Mouse (Mus musculus): ENCODE data around the gene Mylk4. TPM values are rescaled to one million over a fixed set of nuclear protein-coding genes. Genes with fewer than 3 reads are reported as not detected.

The Mylk4 gene
- polyA plus RNA-seq (2012; rRNA removed) (0.01 TPM in 1 of 2 replicates, not detected in the other), polyA plus RNA-seq (2014; fragmentation: Nextera tagmentation; extraction: Ambion mirVana) (0.08 TPM in 1 of 2 replicates, not detected in the other)

DNA sequence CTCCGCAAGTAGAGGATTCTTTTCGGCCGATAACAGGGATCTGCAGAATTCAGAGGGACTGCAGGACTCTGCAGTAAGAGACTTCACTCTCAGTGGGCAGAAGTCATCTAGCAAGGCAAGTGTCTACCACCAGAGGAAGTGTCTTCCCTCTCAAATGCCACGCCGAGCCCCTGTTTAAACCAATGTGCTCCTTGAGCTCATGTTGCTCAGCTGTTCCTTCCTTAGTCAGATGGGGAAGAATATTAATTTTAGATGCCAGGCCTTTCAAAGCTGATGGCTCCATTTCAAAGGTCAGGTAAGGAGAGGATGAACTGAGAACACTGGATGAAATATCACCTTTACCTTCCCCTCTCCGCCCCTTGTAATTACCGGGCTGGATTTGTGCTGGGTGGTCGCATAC, at the start of gene Mylk4:
Gene Mylk4, minus strand, starts transcription at position 139 of the 400 bp plus-strand sequence.
- Histone ChIP-seq H3K9ac (replicated peaks) (no peak within 1 kb of the TSS), H3K4me1 (replicated peaks; ENCODE audit: control insufficient read depth in 2 of 2, insufficient read depth in 2 of 2, low read length in 1 of 2) (no peaks in the 10 kb centered on the region), H3K27me3 (ENCODE audit: control insufficient read depth, insufficient read depth, low read length) (no peaks in the 10 kb centered on the region), H3K4me2 (ENCODE audit: low read depth) (no peak within 1 kb of the TSS), H3K27ac (no peak within 1 kb of the TSS), H3K9me3 (ENCODE audit: control insufficient read depth, low read length) (no peaks in the 10 kb centered on the region), H3K4me3 (ENCODE audit: insufficient read depth in 1 of 2, low read depth in 2 of 2, low read length in 2 of 2) (no peak within 1 kb of the TSS), H3K36me3 (replicated peaks; ENCODE audit: control insufficient read depth, insufficient read depth, low read depth) (no peaks in the 10 kb centered on the region)
- no peak for TF ChIP-seq EP300 (IDR thresholded peaks at IDR 0.05; ENCODE audit: low read depth)
- TF ChIP-seq CTCF (IDR thresholded peaks at IDR 0.05; ENCODE audit: low read depth), result no peak
- 61% methylated on average over 8 of the region's 8 CpGs for WGBS (ENCODE audit: insufficient replicate concordance)
- ATAC-seq (ENCODE audit: insufficient read depth), result no peak
- no peak for DNase-seq (ENCODE audit: low read depth in 3 of 3, low spot score in 3 of 3)

- 14% methylated on average over 6 of the region's 6 CpGs for WGBS (ENCODE audit: insufficient replicate concordance)
- no peak for DNase-seq (ENCODE audit: low read depth in 3 of 3, low spot score in 3 of 3)
- TF ChIP-seq EP300 (IDR thresholded peaks at IDR 0.05; ENCODE audit: low read depth) (no peak), CTCF (IDR thresholded peaks at IDR 0.05; ENCODE audit: low read depth) (no peak)
- H3K4me3 ChIP-seq (ENCODE audit: insufficient read depth in 1 of 2, low read depth in 2 of 2, low read length in 2 of 2), result no peak overlapping the region
- H3K27me3 ChIP-seq (ENCODE audit: control insufficient read depth, insufficient read depth, low read length), result no peaks in the 10 kb centered on the region
- peaks cover 0 to 6% of the 10 kb centered on the region in 2 experiments; a peak in 2 of 4 replicates for H3K4me1 ChIP-seq (replicated peaks; ENCODE audit: control insufficient read depth in 2 of 2, insufficient read depth in 2 of 2, low read length in 1 of 2)
- H3K9me3 ChIP-seq (ENCODE audit: control insufficient read depth, low read length), result no peaks in the 10 kb centered on the region
- H3K36me3 ChIP-seq (replicated peaks; ENCODE audit: control insufficient read depth, insufficient read depth, low read depth), result no peaks in the 10 kb centered on the region
- H3K27ac ChIP-seq, result no peak overlapping the region
- no peak overlapping the region for H3K9ac ChIP-seq (replicated peaks)
- no peak for ATAC-seq (ENCODE audit: insufficient read depth)
- no peak overlapping the region for H3K4me2 ChIP-seq (ENCODE audit: low read depth)
Observed at GRCm38 (mm10) chr13:32833237-32833636, 49.5 kb upstream of the Mylk4 start.

GRCm38 (mm10) chr13:32832776-32833175, 49.0 kb upstream of the Mylk4 start:
- Histone ChIP-seq H3K4me3 (ENCODE audit: insufficient read depth in 1 of 2, low read depth in 2 of 2, low read length in 2 of 2) (no peak overlapping the region), H3K27ac (no peak overlapping the region), H3K9me3 (ENCODE audit: control insufficient read depth, low read length) (no peaks in the 10 kb centered on the region), H3K27me3 (ENCODE audit: control insufficient read depth, insufficient read depth, low read length) (no peaks in the 10 kb centered on the region), H3K4me2 (ENCODE audit: low read depth) (no peak overlapping the region), H3K9ac (replicated peaks) (no peak overlapping the region), H3K36me3 (replicated peaks; ENCODE audit: control insufficient read depth, insufficient read depth, low read depth) (no peaks in the 10 kb centered on the region), H3K4me1 (replicated peaks; ENCODE audit: control insufficient read depth in 2 of 2, insufficient read depth in 2 of 2, low read length in 1 of 2) (peaks cover 0 to 6% of the 10 kb centered on the region in 2 experiments; a peak in 2 of 4 replicates)
- DNase-seq (ENCODE audit: low read depth in 3 of 3, low spot score in 3 of 3) (no peak), ATAC-seq (ENCODE audit: insufficient read depth) (no peak)
- TF ChIP-seq EP300 (IDR thresholded peaks at IDR 0.05; ENCODE audit: low read depth) (no peak), CTCF (IDR thresholded peaks at IDR 0.05; ENCODE audit: low read depth) (no peak)
- WGBS (ENCODE audit: insufficient replicate concordance), result 32% methylated on average over 3 of the region's 3 CpGs

DNA sequence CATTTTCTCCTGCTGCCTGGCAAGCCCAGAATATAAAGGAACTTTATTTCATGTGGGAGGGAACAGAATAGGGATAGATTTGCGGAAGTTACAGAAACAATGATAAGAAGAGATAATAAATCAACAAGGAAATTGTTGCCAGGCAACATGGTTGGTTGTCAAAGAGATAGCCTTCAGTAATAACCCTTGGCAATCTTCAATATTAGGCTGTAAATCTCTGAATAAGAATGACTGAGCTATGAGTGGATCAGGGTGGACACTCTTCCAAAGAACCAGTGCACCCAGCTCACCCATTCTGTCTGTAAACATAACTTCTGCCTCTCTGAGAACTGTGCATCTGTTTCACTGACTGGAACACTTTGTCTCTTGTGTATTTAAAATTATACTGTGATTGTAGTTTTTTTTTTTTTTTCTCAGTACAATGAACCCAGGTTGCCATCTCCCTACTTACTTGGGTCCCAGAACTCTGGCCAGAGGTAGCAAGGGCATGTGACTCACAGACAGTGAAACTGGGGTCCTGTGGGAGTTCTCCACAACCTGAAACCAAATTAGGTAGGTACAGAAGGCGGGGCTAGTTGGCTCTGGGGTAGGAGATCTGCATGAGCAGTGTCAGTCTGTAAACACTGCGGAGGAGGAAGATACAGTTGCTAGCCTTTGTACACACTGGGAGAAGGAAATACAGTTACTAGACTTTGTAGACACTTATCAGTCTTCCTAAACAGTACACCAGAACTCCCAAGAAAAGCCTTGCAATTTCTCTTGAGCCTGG, 47.9 kb upstream of the Mylk4 start:
- DNase-seq (ENCODE audit: low read depth in 3 of 3, low spot score in 3 of 3), result no peak

DNA sequence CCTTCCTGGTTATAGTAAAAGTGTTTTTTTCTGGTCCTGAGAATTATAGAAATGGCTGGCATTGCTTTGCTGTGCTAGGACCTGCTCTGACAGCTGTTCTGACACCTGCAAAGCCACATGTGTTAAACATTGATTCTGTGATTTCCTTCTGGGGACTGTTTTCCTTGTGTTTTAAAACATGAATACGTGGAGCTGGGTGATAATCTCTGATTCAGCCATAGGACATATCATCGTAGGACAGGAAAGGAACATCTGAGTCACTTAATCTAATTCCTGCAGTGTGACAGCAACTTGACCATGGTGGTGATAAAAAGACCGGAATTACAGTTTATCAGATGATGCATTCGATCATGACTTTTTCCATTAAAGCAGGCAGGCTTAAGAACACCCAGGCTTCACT, 45.1 kb upstream of the Mylk4 start:
- whole genome bisulfite sequencing (ENCODE audit: insufficient replicate concordance), result 10% methylated on average over 4 of the region's 4 CpGs
- ATAC-seq (ENCODE audit: insufficient read depth) (no peak; the same call in 1 of the 2 replicates), DNase-seq (ENCODE audit: low read depth in 3 of 3, low spot score in 3 of 3) (no peak)
- H3K4me2 ChIP-seq (ENCODE audit: low read depth), result no peak overlapping the region
- H3K36me3 ChIP-seq (replicated peaks; ENCODE audit: control insufficient read depth, insufficient read depth, low read depth), result no peaks in the 10 kb centered on the region
- H3K4me3 ChIP-seq (ENCODE audit: insufficient read depth in 1 of 2, low read depth in 2 of 2, low read length in 2 of 2), result no peak overlapping the region
- no peaks in the 10 kb centered on the region for H3K27me3 ChIP-seq (ENCODE audit: control insufficient read depth, insufficient read depth, low read length)
- no peak for TF ChIP-seq CTCF (IDR thresholded peaks at IDR 0.05; ENCODE audit: low read depth)
- TF ChIP-seq EP300 (IDR thresholded peaks at IDR 0.05; ENCODE audit: low read depth), result no peak; the same call in 1 of the 2 replicates
- no peaks in the 10 kb centered on the region for H3K9me3 ChIP-seq (ENCODE audit: control insufficient read depth, low read length)
- peaks cover 0 to 6% of the 10 kb centered on the region in 2 experiments; a peak in 2 of 4 replicates for H3K4me1 ChIP-seq (replicated peaks; ENCODE audit: control insufficient read depth in 2 of 2, insufficient read depth in 2 of 2, low read length in 1 of 2)
- no peak overlapping the region for H3K9ac ChIP-seq (replicated peaks)
- H3K27ac ChIP-seq, result no peak overlapping the region

More for the DNA sequence above, 47.9 kb upstream of the Mylk4 start:
- TF ChIP-seq EP300 (IDR thresholded peaks at IDR 0.05; ENCODE audit: low read depth), result no peak
- no peak for TF ChIP-seq CTCF (IDR thresholded peaks at IDR 0.05; ENCODE audit: low read depth)
- no peak for ATAC-seq (ENCODE audit: insufficient read depth)
- no peak overlapping the region for H3K27ac ChIP-seq
- H3K9ac ChIP-seq (replicated peaks), result no peak overlapping the region
- WGBS (ENCODE audit: insufficient replicate concordance), result 47% methylated on average over 3 of the region's 3 CpGs
- no peaks in the 10 kb centered on the region for H3K9me3 ChIP-seq (ENCODE audit: control insufficient read depth, low read length)
- H3K4me2 ChIP-seq (ENCODE audit: low read depth), result no peak overlapping the region
- H3K4me1 ChIP-seq (replicated peaks; ENCODE audit: control insufficient read depth in 2 of 2, insufficient read depth in 2 of 2, low read length in 1 of 2), result peaks cover 0 to 6% of the 10 kb centered on the region in 2 experiments; a peak in 2 of 4 replicates
- H3K36me3 ChIP-seq (replicated peaks; ENCODE audit: control insufficient read depth, insufficient read depth, low read depth), result no peaks in the 10 kb centered on the region
- no peak overlapping the region for H3K4me3 ChIP-seq (ENCODE audit: insufficient read depth in 1 of 2, low read depth in 2 of 2, low read length in 2 of 2)
- no peaks in the 10 kb centered on the region for H3K27me3 ChIP-seq (ENCODE audit: control insufficient read depth, insufficient read depth, low read length)
